Mouse (Mus musculus): ENCODE data around the gene Socs5.

- TF ChIP-seq CTCF (IDR thresholded peaks at IDR 0.05; ENCODE audit: insufficient read depth, low read depth, low read length) (no peak), POLR2A (IDR thresholded peaks at IDR 0.05; ENCODE audit: insufficient read depth, low read depth, low read length) (no peak)
These were observed 24.8 kb downstream of the Socs5 start for GRCm38 (mm10) chr17:87132258-87132657.
